Mouse (Mus musculus): ENCODE data around the gene Tm7sf3. TPM values are rescaled to one million over a fixed set of nuclear protein-coding genes. Genes with fewer than 3 reads are reported as not detected.

Tm7sf3 gene
- polyA plus RNA-seq, 1 experiment from 2014 or later, result 33.2 TPM

- H3K9ac ChIP-seq (ENCODE audit: low read depth, low read length), result no peak overlapping the region
- no peak for ATAC-seq
- H3K4me2 ChIP-seq (ENCODE audit: low read depth, low read length), result no peak overlapping the region
- WGBS, result 81% methylated on average over 7 of the region's 7 CpGs
- H3K4me1 ChIP-seq (ENCODE audit: control insufficient read depth, insufficient read depth, low read length), result peaks cover 9% of the 10 kb centered on the region
- H3K4me3 ChIP-seq (ENCODE audit: low read length), result no peak overlapping the region
- H3K36me3 ChIP-seq (ENCODE audit: control insufficient read depth, insufficient read depth, low read length), result no peaks in the 10 kb centered on the region
- H3K9me3 ChIP-seq (ENCODE audit: control insufficient read depth, low read length), result no peaks in the 10 kb centered on the region
- H3K27ac ChIP-seq (ENCODE audit: low read length), result no peak overlapping the region
- no peaks in the 10 kb centered on the region for H3K27me3 ChIP-seq (replicated peaks; ENCODE audit: control insufficient read depth, insufficient read depth, low read length)
Observed at GRCm38 (mm10) chr6:146640068-146640965, 2.3 kb downstream of the Tm7sf3 start.

DNA sequence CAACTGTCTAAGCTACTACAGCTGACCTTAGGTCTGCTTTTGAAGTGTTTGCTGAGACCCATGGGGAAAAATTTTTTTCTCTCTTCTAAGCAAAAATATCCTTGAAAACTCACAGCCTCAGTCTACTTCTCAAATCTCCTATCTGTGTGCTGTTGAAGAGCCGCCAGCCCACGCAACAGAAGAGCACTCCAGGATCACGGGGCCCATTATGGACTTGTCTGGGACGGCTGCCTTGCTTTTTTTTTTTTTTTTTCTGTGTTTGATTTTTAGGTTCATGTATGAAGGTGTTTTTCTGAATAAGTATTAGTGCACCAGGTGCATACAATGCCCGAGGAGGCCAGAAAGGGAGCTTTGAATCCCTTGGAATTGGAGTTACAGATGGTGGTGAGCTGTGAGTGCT is 6.1 kb downstream of the Tm7sf3 start:
- ATAC-seq, result no peak

GRCm38 (mm10) chr6:146634759-146635606 is 7.6 kb downstream of the Tm7sf3 start:
- H3K27ac ChIP-seq (ENCODE audit: low read length), result no peak overlapping the region
- H3K9ac ChIP-seq (ENCODE audit: low read depth, low read length), result no peak overlapping the region
- no peaks in the 10 kb centered on the region for H3K36me3 ChIP-seq (ENCODE audit: control insufficient read depth, insufficient read depth, low read length)
- H3K9me3 ChIP-seq (ENCODE audit: control insufficient read depth, low read length), result no peaks in the 10 kb centered on the region
- ATAC-seq, result no peak
- no peaks in the 10 kb centered on the region for H3K27me3 ChIP-seq (replicated peaks; ENCODE audit: control insufficient read depth, insufficient read depth, low read length)
- peaks cover 7% of the 10 kb centered on the region for H3K4me1 ChIP-seq (ENCODE audit: control insufficient read depth, insufficient read depth, low read length)
- H3K4me2 ChIP-seq (ENCODE audit: low read depth, low read length), result peak overlapping the region; percentile 77
- WGBS, result 66% methylated on average over 4 of the region's 4 CpGs
- peak overlapping the region; percentile 84 for H3K4me3 ChIP-seq (ENCODE audit: low read length)

More for the DNA sequence above, 6.1 kb downstream of the Tm7sf3 start:
- Histone ChIP-seq H3K9me3 (ENCODE audit: control insufficient read depth, low read length) (no peaks in the 10 kb centered on the region), H3K4me1 (ENCODE audit: control insufficient read depth, insufficient read depth, low read length) (peaks cover 7% of the 10 kb centered on the region), H3K4me3 (ENCODE audit: low read length) (no peak overlapping the region), H3K4me2 (ENCODE audit: low read depth, low read length) (no peak overlapping the region), H3K27ac (ENCODE audit: low read length) (no peak overlapping the region), H3K27me3 (replicated peaks; ENCODE audit: control insufficient read depth, insufficient read depth, low read length) (no peaks in the 10 kb centered on the region), H3K9ac (ENCODE audit: low read depth, low read length) (no peak overlapping the region), H3K36me3 (ENCODE audit: control insufficient read depth, insufficient read depth, low read length) (no peaks in the 10 kb centered on the region)
- 89% methylated on average over 5 of the region's 5 CpGs for WGBS

DNA sequence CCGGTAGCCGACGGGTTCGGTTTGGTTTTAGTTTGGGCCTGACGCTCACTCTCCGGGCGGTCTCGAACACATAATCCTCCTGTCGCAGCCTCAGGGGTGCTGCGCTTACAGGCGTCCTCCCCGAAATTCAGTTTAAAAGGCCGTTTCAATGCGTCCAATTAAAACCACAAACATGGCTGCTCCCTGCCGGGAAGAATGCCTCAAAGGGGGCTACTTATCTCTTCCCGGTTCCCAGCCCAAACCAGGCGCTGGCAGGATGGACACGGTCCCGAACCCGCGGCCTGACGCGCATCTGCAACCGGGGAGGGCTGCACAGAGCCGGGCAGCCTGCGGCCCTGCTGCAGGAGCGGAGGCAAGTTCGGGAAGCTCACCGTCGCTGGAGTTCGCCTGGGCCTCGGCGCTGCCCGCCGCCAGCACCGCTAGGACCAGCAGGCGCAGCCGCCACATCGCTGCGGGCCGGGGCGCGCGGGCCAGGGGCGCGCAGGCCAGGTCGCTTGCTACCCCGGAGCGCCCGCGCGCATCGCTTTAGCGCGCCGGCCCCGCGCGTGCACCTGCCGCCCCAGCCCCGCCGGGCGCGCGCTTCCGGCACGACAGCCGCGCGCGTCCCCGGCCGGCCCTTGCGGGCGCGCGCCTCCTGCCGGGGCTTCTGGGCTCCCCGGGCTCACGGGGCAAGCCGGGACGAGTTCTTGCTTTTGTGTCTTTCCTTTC is 8.5 kb downstream of the Tm7sf3 start:
- Histone ChIP-seq H3K27me3 (replicated peaks; ENCODE audit: control insufficient read depth, insufficient read depth, low read length) (no peaks in the 10 kb centered on the region), H3K4me2 (ENCODE audit: low read depth, low read length) (peak overlapping the region; percentile 77), H3K27ac (ENCODE audit: low read length) (peak overlapping the region; percentile 84), H3K9me3 (ENCODE audit: control insufficient read depth, low read length) (no peaks in the 10 kb centered on the region), H3K4me1 (ENCODE audit: control insufficient read depth, insufficient read depth, low read length) (peaks cover 7% of the 10 kb centered on the region), H3K4me3 (ENCODE audit: low read length) (peak overlapping the region; percentile 84), H3K36me3 (ENCODE audit: control insufficient read depth, insufficient read depth, low read length) (no peaks in the 10 kb centered on the region), H3K9ac (ENCODE audit: low read depth, low read length) (peak overlapping the region; percentile 94)
- WGBS, result under 1% methylated on average over 50 of the region's 82 CpGs
- ATAC-seq, result peak; percentile 94

- H3K36me3 ChIP-seq (ENCODE audit: control insufficient read depth, insufficient read depth, low read length), result no peaks in the 10 kb centered on the region
- peak overlapping the region; percentile 84; the same call in 1 of the 2 replicates for H3K27ac ChIP-seq (ENCODE audit: low read length)
- H3K4me2 ChIP-seq (ENCODE audit: low read depth, low read length), result peak overlapping the region; percentile 77
- WGBS, result 14% methylated on average over 14 of the region's 14 CpGs
- H3K27me3 ChIP-seq (replicated peaks; ENCODE audit: control insufficient read depth, insufficient read depth, low read length), result no peaks in the 10 kb centered on the region
- H3K4me3 ChIP-seq (ENCODE audit: low read length), result peak overlapping the region; percentile 84
- H3K9me3 ChIP-seq (ENCODE audit: control insufficient read depth, low read length), result no peaks in the 10 kb centered on the region
- ATAC-seq, result peak; percentile 4; the same call in 1 of the 2 replicates
- peak overlapping the region; percentile 94 for H3K9ac ChIP-seq (ENCODE audit: low read depth, low read length)
- peaks cover 7% of the 10 kb centered on the region for H3K4me1 ChIP-seq (ENCODE audit: control insufficient read depth, insufficient read depth, low read length)
Observed at GRCm38 (mm10) chr6:146633629-146634014, 9.0 kb downstream of the Tm7sf3 start.

DNA sequence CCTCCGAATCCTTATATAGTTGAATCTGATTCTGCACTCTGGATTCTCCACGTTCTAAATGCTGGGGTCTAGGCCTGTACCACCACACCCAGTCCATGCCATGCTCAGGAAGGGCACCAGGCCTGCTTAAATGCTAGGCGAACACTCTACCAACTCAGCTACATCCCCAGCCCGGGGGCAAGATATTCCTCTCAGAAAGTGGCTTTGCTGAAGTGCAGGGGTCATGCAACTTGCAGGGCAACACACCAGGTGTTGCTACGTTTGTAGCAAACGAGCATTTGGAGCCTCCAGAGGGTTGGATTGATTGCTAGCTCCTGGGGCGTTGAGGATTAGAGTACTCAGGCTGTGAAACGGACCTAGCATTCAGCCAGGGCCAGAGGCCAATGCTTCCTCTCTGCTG is 9.5 kb downstream of the Tm7sf3 start:
- Histone ChIP-seq H3K9ac (ENCODE audit: low read depth, low read length) (peak overlapping the region; percentile 94; the same call in 1 of the 2 replicates), H3K4me3 (ENCODE audit: low read length) (peak overlapping the region; percentile 12; the same call in 1 of the 2 replicates), H3K4me1 (ENCODE audit: control insufficient read depth, insufficient read depth, low read length) (peaks cover 7% of the 10 kb centered on the region), H3K36me3 (ENCODE audit: control insufficient read depth, insufficient read depth, low read length) (no peaks in the 10 kb centered on the region), H3K9me3 (ENCODE audit: control insufficient read depth, low read length) (no peaks in the 10 kb centered on the region), H3K4me2 (ENCODE audit: low read depth, low read length) (peak overlapping the region; percentile 77; the same call in 1 of the 2 replicates), H3K27me3 (replicated peaks; ENCODE audit: control insufficient read depth, insufficient read depth, low read length) (no peaks in the 10 kb centered on the region), H3K27ac (ENCODE audit: low read length) (no peak overlapping the region)
- WGBS, result 59% methylated on average over 8 of the region's 8 CpGs
- ATAC-seq, result no peak; the same call in 1 of the 2 replicates

GRCm38 (mm10) chr6:146632403-146632802 is 10.2 kb downstream of the Tm7sf3 start:
- H3K4me2 ChIP-seq (ENCODE audit: low read depth, low read length), result no peak overlapping the region
- 78% methylated on average over 9 of the region's 9 CpGs for WGBS
- no peak overlapping the region for H3K4me3 ChIP-seq (ENCODE audit: low read length)
- H3K36me3 ChIP-seq (ENCODE audit: control insufficient read depth, insufficient read depth, low read length), result no peaks in the 10 kb centered on the region
- ATAC-seq, result no peak
- no peak overlapping the region for H3K9ac ChIP-seq (ENCODE audit: low read depth, low read length)
- no peaks in the 10 kb centered on the region for H3K27me3 ChIP-seq (replicated peaks; ENCODE audit: control insufficient read depth, insufficient read depth, low read length)
- H3K27ac ChIP-seq (ENCODE audit: low read length), result no peak overlapping the region
- H3K4me1 ChIP-seq (ENCODE audit: control insufficient read depth, insufficient read depth, low read length), result peaks cover 7% of the 10 kb centered on the region
- H3K9me3 ChIP-seq (ENCODE audit: control insufficient read depth, low read length), result no peaks in the 10 kb centered on the region

- Histone ChIP-seq H3K4me2 (ENCODE audit: low read depth, low read length) (no peak overlapping the region), H3K9ac (ENCODE audit: low read depth, low read length) (no peak overlapping the region), H3K4me3 (ENCODE audit: low read length) (no peak overlapping the region), H3K27ac (ENCODE audit: low read length) (no peak overlapping the region), H3K36me3 (ENCODE audit: control insufficient read depth, insufficient read depth, low read length) (no peaks in the 10 kb centered on the region), H3K27me3 (replicated peaks; ENCODE audit: control insufficient read depth, insufficient read depth, low read length) (no peaks in the 10 kb centered on the region), H3K9me3 (ENCODE audit: control insufficient read depth, low read length) (no peaks in the 10 kb centered on the region), H3K4me1 (ENCODE audit: control insufficient read depth, insufficient read depth, low read length) (peaks cover 7% of the 10 kb centered on the region)
- WGBS, result 80% methylated on average over 8 of the region's 8 CpGs
- ATAC-seq, result no peak
Observed at GRCm38 (mm10) chr6:146631847-146632246, 10.8 kb downstream of the Tm7sf3 start.

DNA sequence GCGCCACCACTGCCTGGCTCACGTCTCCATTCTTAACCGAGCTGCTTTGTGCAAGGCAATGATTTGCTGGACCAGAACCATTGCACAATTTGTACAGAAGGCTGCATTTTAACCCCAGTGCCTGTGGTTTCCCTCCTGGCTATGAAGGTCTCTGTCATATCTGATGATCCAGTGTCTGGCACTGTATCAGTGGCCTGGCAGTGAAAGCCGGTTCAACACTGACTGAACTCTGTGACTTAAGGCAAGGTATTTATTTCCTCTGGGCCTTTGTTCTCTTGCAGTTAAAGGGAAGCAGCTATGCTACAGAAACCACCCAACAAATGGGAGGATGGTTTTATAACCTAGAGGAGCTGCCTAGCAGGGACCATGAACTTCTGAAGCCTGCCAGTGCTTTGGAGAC is 11.7 kb downstream of the Tm7sf3 start:
- Histone ChIP-seq H3K27ac (ENCODE audit: low read length) (no peak overlapping the region), H3K4me2 (ENCODE audit: low read depth, low read length) (no peak overlapping the region), H3K4me1 (ENCODE audit: control insufficient read depth, insufficient read depth, low read length) (peaks cover 7% of the 10 kb centered on the region), H3K4me3 (ENCODE audit: low read length) (no peak overlapping the region), H3K27me3 (replicated peaks; ENCODE audit: control insufficient read depth, insufficient read depth, low read length) (no peaks in the 10 kb centered on the region), H3K36me3 (ENCODE audit: control insufficient read depth, insufficient read depth, low read length) (no peaks in the 10 kb centered on the region), H3K9ac (ENCODE audit: low read depth, low read length) (no peak overlapping the region), H3K9me3 (ENCODE audit: control insufficient read depth, low read length) (no peaks in the 10 kb centered on the region)
- 82% methylated on average over 4 of the region's 4 CpGs for WGBS
- no peak for ATAC-seq

Data from intestine, embryonic 16.5 days (tissue).